Mouse (Mus musculus) brown adipose tissue, adult 24 weeks (tissue): ENCODE results near the gene Pik3r1. TPM values are rescaled to one million over a fixed set of nuclear protein-coding genes. Genes with fewer than 3 reads are reported as not detected.

Source experiments
- H3K27ac ChIP-seq: fragments of 200-500 bp; replicated peaks from 2 replicates; pipeline ENCODE4 v1.5.1; 2012; ENCODE audit warnings: low read depth, mild to moderate bottlenecking, low read length
- H3K4me1 ChIP-seq: fragments of 200-500 bp; 2 replicates; pipeline ENCODE4 v1.6.1; 2012; ENCODE audit warnings: low read length, mixed read lengths; ENCODE audit not compliant: control insufficient read depth, insufficient read depth, insufficient read length
- H3K4me3 ChIP-seq: fragments of 200-500 bp; 2 replicates; pipeline ENCODE4 v1.5.1; 2012; ENCODE audit warnings: low read depth, mild to moderate bottlenecking, low read length, moderate library complexity; ENCODE audit not compliant: insufficient read depth
- polyA plus RNA-seq: library from polyadenylated mRNA; stranded (reverse); fragments of >200 nt; gene quantifications from 2 replicates; pipeline ENCODE4 v1.2.4, GENCODE M21; 2012; ENCODE audit not compliant: missing spikeins, insufficient read depth, insufficient read length

Pik3r1 gene
- polyA plus RNA-seq, 1 experiment, result 52.1 TPM

- peaks cover 45% of the 10 kb centered on the region for H3K4me1 ChIP-seq
- no peak overlapping the region for H3K27ac ChIP-seq
- no peak overlapping the region for H3K4me3 ChIP-seq
These were observed 8.6 kb downstream of the Pik3r1 start for GRCm38 (mm10) chr13:101759281-101759871.

GRCm38 (mm10) chr13:101757801-101758422, 10.1 kb downstream of the Pik3r1 start:
- no peak overlapping the region for H3K4me3 ChIP-seq
- no peak overlapping the region; the same call in 1 of the 2 replicates for H3K27ac ChIP-seq
- H3K4me1 ChIP-seq, result peaks cover 37% of the 10 kb centered on the region

GRCm38 (mm10) chr13:101755228-101755627, 12.8 kb downstream of the Pik3r1 start:
- Histone ChIP-seq H3K27ac (no peak overlapping the region), H3K4me3 (no peak overlapping the region), H3K4me1 (peaks cover 27% of the 10 kb centered on the region)

- peaks cover 23% of the 10 kb centered on the region for H3K4me1 ChIP-seq
- no peak overlapping the region for H3K4me3 ChIP-seq
- H3K27ac ChIP-seq, result no peak overlapping the region
These were observed 14.4 kb downstream of the Pik3r1 start for GRCm38 (mm10) chr13:101753639-101754038.

- H3K27ac ChIP-seq, result 0 out of 2 replicates have a peak overlapping the region, but pooled peaks have one; percentile 5
- H3K4me3 ChIP-seq, result no peak overlapping the region
- peaks cover 10% of the 10 kb centered on the region for H3K4me1 ChIP-seq
These were observed 16.2 kb downstream of the Pik3r1 start for GRCm38 (mm10) chr13:101751816-101752215.

GRCm38 (mm10) chr13:101746012-101746595, 21.9 kb downstream of the Pik3r1 start:
- Histone ChIP-seq H3K4me3 (no peak overlapping the region), H3K27ac (no peak overlapping the region; the same call in 1 of the 2 replicates), H3K4me1 (peaks cover 20% of the 10 kb centered on the region)

- Histone ChIP-seq H3K27ac (peak overlapping the region; percentile 39), H3K4me3 (no peak overlapping the region), H3K4me1 (peaks cover 25% of the 10 kb centered on the region)
These were observed 23.1 kb downstream of the Pik3r1 start for GRCm38 (mm10) chr13:101744943-101745342.

GRCm38 (mm10) chr13:101744053-101744452, 24.0 kb downstream of the Pik3r1 start:
- H3K4me1 ChIP-seq, result peaks cover 31% of the 10 kb centered on the region
- H3K27ac ChIP-seq, result no peak overlapping the region
- no peak overlapping the region for H3K4me3 ChIP-seq

- Histone ChIP-seq H3K4me1 (peaks cover 35% of the 10 kb centered on the region), H3K4me3 (no peak overlapping the region), H3K27ac (peak overlapping the region; percentile 2)
These were observed 24.8 kb downstream of the Pik3r1 start for GRCm38 (mm10) chr13:101743247-101743646.

- Histone ChIP-seq H3K27ac (peak overlapping the region; percentile 54; the same call in 1 of the 2 replicates), H3K4me3 (no peak overlapping the region), H3K4me1 (peaks cover 36% of the 10 kb centered on the region)
These were observed 25.4 kb downstream of the Pik3r1 start for GRCm38 (mm10) chr13:101742596-101742995.

GRCm38 (mm10) chr13:101741530-101742309, 26.3 kb downstream of the Pik3r1 start:
- H3K27ac ChIP-seq, result no peak overlapping the region

GRCm38 (mm10) chr13:101739732-101740381, 28.2 kb downstream of the Pik3r1 start:
- peaks cover 35% of the 10 kb centered on the region for H3K4me1 ChIP-seq
- peak overlapping the region; percentile 73 for H3K27ac ChIP-seq
- H3K4me3 ChIP-seq, result no peak overlapping the region

More at GRCm38 (mm10) chr13:101741530-101742309, 26.3 kb downstream of the Pik3r1 start:
- Histone ChIP-seq H3K4me3 (no peak overlapping the region), H3K4me1 (peaks cover 39% of the 10 kb centered on the region)

GRCm38 (mm10) chr13:101738769-101739168, 29.2 kb downstream of the Pik3r1 start:
- H3K27ac ChIP-seq, result peak overlapping the region; percentile 0; the same call in 1 of the 2 replicates
- H3K4me3 ChIP-seq, result no peak overlapping the region
- peaks cover 34% of the 10 kb centered on the region for H3K4me1 ChIP-seq

GRCm38 (mm10) chr13:101736521-101737387, 31.3 kb downstream of the Pik3r1 start:
- Histone ChIP-seq H3K27ac (peak overlapping the region; percentile 89), H3K4me1 (peaks cover 39% of the 10 kb centered on the region), H3K4me3 (0 out of 2 replicates have a peak overlapping the region, but pooled peaks have one; percentile 27)
